Mouse (Mus musculus): Measurements from ENCODE around the gene Sf1. TPM values are rescaled to one million over a fixed set of nuclear protein-coding genes. Genes with fewer than 3 reads are reported as not detected.

Gene Sf1
- polyA plus RNA-seq, 1 experiment from 2014 or later: 126 TPM

DNA sequence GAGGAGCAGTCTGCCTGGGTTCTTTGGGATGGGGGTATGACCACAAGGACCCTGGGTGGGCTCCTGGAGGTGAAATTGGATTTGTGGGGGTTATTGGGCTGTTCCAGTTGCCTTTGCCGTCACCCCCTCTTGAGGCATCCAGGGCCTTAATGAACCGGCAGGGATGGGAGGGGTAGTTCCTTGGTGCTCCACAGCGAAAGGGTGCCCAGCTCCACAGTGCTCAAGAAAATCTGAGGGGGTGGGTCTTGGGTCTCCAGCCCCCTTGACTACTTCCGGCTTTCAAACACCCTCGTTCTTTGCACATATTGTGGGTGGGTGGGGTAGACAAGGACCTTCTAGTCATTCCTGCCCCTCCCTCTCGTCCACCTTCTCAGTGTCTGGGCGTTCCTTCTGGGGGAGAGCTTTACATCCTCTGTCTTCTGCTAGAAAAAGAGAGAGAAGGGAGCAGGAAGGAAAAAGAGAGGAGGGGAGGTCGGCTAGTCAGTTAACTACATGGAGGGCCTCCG lies 56.4 kb downstream of the Sf1 start:
- Histone ChIP-seq H3K4me3 (ENCODE audit: low read depth, low read length) (no peak overlapping the region), H3K27me3 (ENCODE audit: control insufficient read depth, insufficient read depth, low read length) (peaks cover 35% of the 10 kb centered on the region; the same call in 1 of the 2 replicates), H3K9ac (replicated peaks; ENCODE audit: low read depth, low read length) (no peak overlapping the region), H3K27ac (ENCODE audit: low read length) (no peak overlapping the region), H3K9me3 (ENCODE audit: control insufficient read depth, low read depth, low read length) (no peaks in the 10 kb centered on the region), H3K4me2 (replicated peaks; ENCODE audit: low read depth, low read length) (no peak overlapping the region), H3K4me1 (ENCODE audit: control insufficient read depth, insufficient read depth, low read length) (0 out of 2 replicates have a peak, but pooled peaks cover 3% of the 10 kb centered on the region), H3K36me3 (ENCODE audit: control insufficient read depth, insufficient read depth, low read length) (no peaks in the 10 kb centered on the region)
- 46% methylated on average over 8 of the region's 9 CpGs for WGBS
- ATAC-seq (ENCODE audit: insufficient number of reproducible peaks, insufficient read depth, low FRiP score, low read depth): no peak

DNA sequence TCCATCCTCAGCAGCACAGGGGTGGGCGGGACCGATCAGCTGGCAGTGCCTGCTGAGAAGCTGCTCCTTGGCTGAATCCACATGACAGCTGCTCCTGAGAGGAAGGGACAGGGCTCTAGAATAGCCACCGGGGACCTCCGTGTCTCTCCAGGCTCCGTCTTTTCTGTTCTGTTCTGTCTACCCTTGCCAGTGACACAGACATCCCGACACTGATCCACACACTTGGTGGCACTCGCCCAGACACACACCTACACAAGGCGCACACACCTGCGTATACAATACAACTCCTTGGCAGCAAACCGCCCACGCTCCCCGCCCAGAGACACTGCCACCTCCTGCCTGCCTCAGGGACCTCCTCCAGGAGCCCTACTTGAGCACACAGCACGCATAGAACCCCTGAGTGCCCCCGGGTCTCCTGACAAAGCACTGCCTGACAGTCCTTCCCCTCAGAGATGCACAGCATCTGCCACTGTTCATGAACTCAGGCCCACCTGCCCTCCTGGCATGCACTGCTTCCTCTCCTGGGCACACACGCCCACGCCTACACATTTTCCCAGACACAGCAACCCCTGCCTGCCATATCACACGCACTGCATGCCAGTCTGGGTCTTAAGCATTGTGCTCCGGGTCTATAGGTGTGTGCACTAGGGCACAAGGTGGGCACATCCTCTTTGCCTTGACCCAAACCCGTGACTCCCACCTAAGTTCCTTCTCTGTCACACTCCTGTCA lies 57.2 kb downstream of the Sf1 start:
- no peaks in the 10 kb centered on the region for H3K9me3 ChIP-seq (ENCODE audit: control insufficient read depth, low read depth, low read length)
- H3K36me3 ChIP-seq (ENCODE audit: control insufficient read depth, insufficient read depth, low read length): no peaks in the 10 kb centered on the region
- WGBS: 53% methylated on average over 19 of the region's 19 CpGs
- no peak for ATAC-seq (ENCODE audit: insufficient number of reproducible peaks, insufficient read depth, low FRiP score, low read depth)
- H3K27ac ChIP-seq (ENCODE audit: low read length): no peak overlapping the region
- H3K9ac ChIP-seq (replicated peaks; ENCODE audit: low read depth, low read length): no peak overlapping the region
- no peak overlapping the region for H3K4me2 ChIP-seq (replicated peaks; ENCODE audit: low read depth, low read length)
- no peak overlapping the region for H3K4me3 ChIP-seq (ENCODE audit: low read depth, low read length)
- H3K27me3 ChIP-seq (ENCODE audit: control insufficient read depth, insufficient read depth, low read length): peaks cover 36% of the 10 kb centered on the region; the same call in 1 of the 2 replicates
- 0 out of 2 replicates have a peak, but pooled peaks cover 3% of the 10 kb centered on the region for H3K4me1 ChIP-seq (ENCODE audit: control insufficient read depth, insufficient read depth, low read length)

DNA sequence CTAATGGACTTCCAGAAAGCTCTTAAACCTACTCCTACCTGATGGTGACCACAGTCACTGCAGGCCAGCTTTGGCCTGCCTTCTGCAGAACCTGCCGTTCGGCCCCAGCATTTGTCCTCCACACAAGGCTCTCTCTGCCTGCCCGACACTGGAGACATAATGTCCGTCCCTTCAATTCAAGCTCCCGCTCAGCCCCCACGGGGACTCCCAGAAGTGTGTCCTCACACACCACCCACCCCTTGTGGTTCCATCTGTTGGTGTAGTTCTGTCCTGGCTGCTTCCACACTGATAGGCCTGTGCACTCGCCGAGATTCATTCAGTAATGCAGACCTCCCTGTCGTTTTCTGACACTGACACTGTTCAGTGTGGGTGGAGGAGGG lies 57.7 kb downstream of the Sf1 start:
- peaks cover 41% of the 10 kb centered on the region; the same call in 1 of the 2 replicates for H3K27me3 ChIP-seq (ENCODE audit: control insufficient read depth, insufficient read depth, low read length)
- H3K4me1 ChIP-seq (ENCODE audit: control insufficient read depth, insufficient read depth, low read length): 0 out of 2 replicates have a peak, but pooled peaks cover 3% of the 10 kb centered on the region
- no peaks in the 10 kb centered on the region for H3K9me3 ChIP-seq (ENCODE audit: control insufficient read depth, low read depth, low read length)
- ATAC-seq (ENCODE audit: insufficient number of reproducible peaks, insufficient read depth, low FRiP score, low read depth): no peak
- 62% methylated on average over 9 of the region's 9 CpGs for WGBS
- H3K4me3 ChIP-seq (ENCODE audit: low read depth, low read length): no peak overlapping the region
- H3K36me3 ChIP-seq (ENCODE audit: control insufficient read depth, insufficient read depth, low read length): no peaks in the 10 kb centered on the region
- H3K9ac ChIP-seq (replicated peaks; ENCODE audit: low read depth, low read length): no peak overlapping the region
- no peak overlapping the region for H3K27ac ChIP-seq (ENCODE audit: low read length)
- H3K4me2 ChIP-seq (replicated peaks; ENCODE audit: low read depth, low read length): no peak overlapping the region

- H3K27me3 ChIP-seq (ENCODE audit: control insufficient read depth, insufficient read depth, low read length): peaks cover 45% of the 10 kb centered on the region; the same call in 1 of the 2 replicates
- no peak overlapping the region for H3K4me2 ChIP-seq (replicated peaks; ENCODE audit: low read depth, low read length)
- H3K36me3 ChIP-seq (ENCODE audit: control insufficient read depth, insufficient read depth, low read length): no peaks in the 10 kb centered on the region
- no peak overlapping the region for H3K4me3 ChIP-seq (ENCODE audit: low read depth, low read length)
- no peaks in the 10 kb centered on the region for H3K9me3 ChIP-seq (ENCODE audit: control insufficient read depth, low read depth, low read length)
- H3K9ac ChIP-seq (replicated peaks; ENCODE audit: low read depth, low read length): no peak overlapping the region
- H3K27ac ChIP-seq (ENCODE audit: low read length): no peak overlapping the region
- ATAC-seq (ENCODE audit: insufficient number of reproducible peaks, insufficient read depth, low FRiP score, low read depth): no peak
- WGBS: 71% methylated on average over 7 of the region's 7 CpGs
- H3K4me1 ChIP-seq (ENCODE audit: control insufficient read depth, insufficient read depth, low read length): 0 out of 2 replicates have a peak, but pooled peaks cover 3% of the 10 kb centered on the region
These were observed 58.5 kb downstream of the Sf1 start for GRCm38 (mm10) chr19:6422014-6422413.

DNA sequence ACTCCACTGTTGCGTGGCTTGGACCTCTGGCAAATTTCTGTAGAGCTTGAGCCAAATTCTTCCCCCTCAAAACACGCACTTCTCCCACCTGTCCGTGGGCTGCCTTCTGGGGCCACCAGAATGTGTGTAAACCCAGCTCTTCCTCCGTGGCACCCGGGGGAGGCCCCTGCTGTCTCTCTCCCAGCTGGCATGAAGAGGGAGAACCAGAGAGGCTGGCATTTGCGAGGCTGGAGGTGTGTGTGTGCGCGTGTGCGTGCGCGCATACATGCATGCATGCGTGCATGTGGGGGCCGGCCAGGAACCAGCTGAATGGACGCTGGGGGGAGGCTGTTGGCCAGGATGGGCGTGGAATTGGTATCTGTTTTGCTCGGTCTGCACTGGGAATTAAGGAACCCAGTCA lies 59.8 kb downstream of the Sf1 start:
- Histone ChIP-seq H3K27ac (ENCODE audit: low read length) (no peak overlapping the region), H3K9me3 (ENCODE audit: control insufficient read depth, low read depth, low read length) (no peaks in the 10 kb centered on the region), H3K27me3 (ENCODE audit: control insufficient read depth, insufficient read depth, low read length) (peaks cover 57% of the 10 kb centered on the region), H3K9ac (replicated peaks; ENCODE audit: low read depth, low read length) (no peak overlapping the region), H3K4me3 (ENCODE audit: low read depth, low read length) (no peak overlapping the region), H3K4me2 (replicated peaks; ENCODE audit: low read depth, low read length) (no peak overlapping the region), H3K36me3 (ENCODE audit: control insufficient read depth, insufficient read depth, low read length) (no peaks in the 10 kb centered on the region), H3K4me1 (ENCODE audit: control insufficient read depth, insufficient read depth, low read length) (peaks cover 5% of the 10 kb centered on the region; the same call in 1 of the 2 replicates)
- WGBS: 83% methylated on average over 16 of the region's 16 CpGs
- no peak for ATAC-seq (ENCODE audit: insufficient number of reproducible peaks, insufficient read depth, low FRiP score, low read depth)

GRCm38 (mm10) chr19:6424137-6424881 lies 60.8 kb downstream of the Sf1 start:
- H3K36me3 ChIP-seq (ENCODE audit: control insufficient read depth, insufficient read depth, low read length): no peaks in the 10 kb centered on the region
- WGBS: 63% methylated on average over 8 of the region's 8 CpGs

DNA sequence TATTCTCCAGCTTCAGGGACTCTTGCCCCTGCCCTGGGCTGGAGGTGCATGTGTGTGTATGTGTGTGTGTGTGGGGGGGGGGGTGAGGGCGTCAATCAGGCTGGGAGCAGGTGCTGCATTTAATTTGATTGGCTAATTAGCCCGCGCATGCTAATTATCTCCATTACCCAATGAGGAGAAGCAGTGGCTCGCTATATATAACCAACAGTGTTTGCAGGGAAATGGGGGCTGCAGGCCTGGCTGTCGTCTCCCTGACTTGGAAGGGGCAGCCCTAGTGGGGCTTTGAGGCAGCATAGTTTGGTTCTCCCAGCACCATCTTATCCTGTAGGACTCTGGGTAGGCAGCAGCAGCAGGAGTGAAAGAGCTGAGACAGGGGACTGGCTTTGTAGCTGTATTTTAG lies 62.1 kb downstream of the Sf1 start:
- no peaks in the 10 kb centered on the region for H3K36me3 ChIP-seq (ENCODE audit: control insufficient read depth, insufficient read depth, low read length)
- 62% methylated on average over 5 of the region's 5 CpGs for WGBS
- H3K4me1 ChIP-seq (ENCODE audit: control insufficient read depth, insufficient read depth, low read length): peaks cover 11% of the 10 kb centered on the region; the same call in 1 of the 2 replicates
- ATAC-seq (ENCODE audit: insufficient number of reproducible peaks, insufficient read depth, low FRiP score, low read depth): no peak
- no peak overlapping the region for H3K27ac ChIP-seq (ENCODE audit: low read length)
- peaks cover 58% of the 10 kb centered on the region for H3K27me3 ChIP-seq (ENCODE audit: control insufficient read depth, insufficient read depth, low read length)
- no peaks in the 10 kb centered on the region for H3K9me3 ChIP-seq (ENCODE audit: control insufficient read depth, low read depth, low read length)
- no peak overlapping the region for H3K9ac ChIP-seq (replicated peaks; ENCODE audit: low read depth, low read length)
- no peak overlapping the region for H3K4me3 ChIP-seq (ENCODE audit: low read depth, low read length)
- H3K4me2 ChIP-seq (replicated peaks; ENCODE audit: low read depth, low read length): no peak overlapping the region

More at GRCm38 (mm10) chr19:6424137-6424881, 60.8 kb downstream of the Sf1 start:
- Histone ChIP-seq H3K4me3 (ENCODE audit: low read depth, low read length) (no peak overlapping the region), H3K27me3 (ENCODE audit: control insufficient read depth, insufficient read depth, low read length) (peaks cover 61% of the 10 kb centered on the region), H3K27ac (ENCODE audit: low read length) (no peak overlapping the region), H3K9me3 (ENCODE audit: control insufficient read depth, low read depth, low read length) (no peaks in the 10 kb centered on the region), H3K4me2 (replicated peaks; ENCODE audit: low read depth, low read length) (no peak overlapping the region), H3K9ac (replicated peaks; ENCODE audit: low read depth, low read length) (no peak overlapping the region), H3K4me1 (ENCODE audit: control insufficient read depth, insufficient read depth, low read length) (peaks cover 11% of the 10 kb centered on the region; the same call in 1 of the 2 replicates)
- ATAC-seq (ENCODE audit: insufficient number of reproducible peaks, insufficient read depth, low FRiP score, low read depth): no peak

DNA sequence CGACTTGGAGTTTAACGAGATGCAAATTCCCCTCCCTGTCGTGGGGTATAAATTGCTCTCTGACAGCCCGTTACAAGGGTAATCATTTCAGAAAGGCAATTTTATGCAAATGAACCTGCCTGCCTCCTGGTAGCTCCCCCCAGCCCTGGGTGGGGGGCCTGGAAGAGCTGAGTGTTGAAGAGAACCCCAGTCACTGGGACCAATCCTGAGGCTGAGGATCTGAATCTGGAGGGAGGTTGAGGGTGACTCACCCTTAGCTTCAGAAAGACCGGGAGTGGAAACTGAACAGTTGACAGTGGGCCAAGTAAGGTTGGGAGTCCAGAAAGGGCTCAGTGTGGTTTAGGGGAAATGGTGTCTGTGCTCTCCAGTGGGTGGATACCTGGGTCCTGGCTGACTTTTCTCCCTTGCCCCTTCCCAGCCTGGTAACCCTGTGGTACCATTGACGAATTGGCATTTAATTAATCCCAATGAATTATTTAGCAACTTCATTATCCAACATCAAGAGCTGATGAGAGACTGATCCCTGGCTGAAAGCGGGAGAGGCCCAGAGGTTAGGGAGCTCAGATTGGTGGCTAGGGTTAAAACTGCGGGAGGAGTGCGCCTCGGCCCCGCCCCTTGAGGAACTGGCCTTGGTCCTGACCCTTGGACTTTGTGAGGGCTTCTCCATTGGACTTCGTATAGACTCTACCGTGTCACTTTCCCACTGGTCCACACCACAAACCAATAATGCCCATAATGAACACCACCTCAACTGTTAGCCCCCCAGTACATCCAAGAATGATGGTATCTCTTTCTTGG lies 63.4 kb downstream of the Sf1 start:
- H3K4me2 ChIP-seq (replicated peaks; ENCODE audit: low read depth, low read length): no peak overlapping the region
- H3K4me1 ChIP-seq (ENCODE audit: control insufficient read depth, insufficient read depth, low read length): peaks cover 11% of the 10 kb centered on the region; the same call in 1 of the 2 replicates
- 24% methylated on average over 13 of the region's 13 CpGs for WGBS
- no peak for ATAC-seq (ENCODE audit: insufficient number of reproducible peaks, insufficient read depth, low FRiP score, low read depth)
- no peaks in the 10 kb centered on the region for H3K9me3 ChIP-seq (ENCODE audit: control insufficient read depth, low read depth, low read length)
- no peaks in the 10 kb centered on the region for H3K36me3 ChIP-seq (ENCODE audit: control insufficient read depth, insufficient read depth, low read length)
- H3K27me3 ChIP-seq (ENCODE audit: control insufficient read depth, insufficient read depth, low read length): peaks cover 53% of the 10 kb centered on the region
- H3K9ac ChIP-seq (replicated peaks; ENCODE audit: low read depth, low read length): no peak overlapping the region
- no peak overlapping the region for H3K4me3 ChIP-seq (ENCODE audit: low read depth, low read length)
- no peak overlapping the region for H3K27ac ChIP-seq (ENCODE audit: low read length)
